Mouse (Mus musculus): Measurements from ENCODE around the gene Olfr961. TPM values are rescaled to one million over a fixed set of nuclear protein-coding genes. Genes with fewer than 3 reads are reported as not detected.

The Olfr961 gene
- not detected in 2 replicates for polyA plus RNA-seq (2012; rRNA removed)

DNA sequence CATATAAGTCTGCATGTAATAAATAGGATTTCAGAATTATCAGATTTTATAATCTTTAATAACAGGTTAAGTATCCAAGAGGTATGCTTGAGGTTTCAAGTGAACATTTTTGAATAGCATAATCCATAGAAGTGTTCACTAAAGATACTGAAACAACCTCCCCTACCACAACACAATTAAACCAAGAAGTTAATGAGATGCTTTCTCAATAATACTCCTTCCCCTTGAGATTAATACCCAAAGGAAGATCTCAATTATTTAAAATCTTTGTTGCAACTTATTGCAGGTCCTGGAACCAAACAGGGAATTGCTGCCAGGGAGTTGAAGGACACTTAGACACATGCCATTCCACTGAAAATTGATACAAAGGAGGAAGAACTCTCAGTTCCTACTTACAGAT lies at the start of gene Olfr961:
Gene Olfr961 (plus strand): TSS at position 301 of the 400 bp plus-strand sequence.
- no peak for DNase-seq (ENCODE audit: low spot score)

DNA sequence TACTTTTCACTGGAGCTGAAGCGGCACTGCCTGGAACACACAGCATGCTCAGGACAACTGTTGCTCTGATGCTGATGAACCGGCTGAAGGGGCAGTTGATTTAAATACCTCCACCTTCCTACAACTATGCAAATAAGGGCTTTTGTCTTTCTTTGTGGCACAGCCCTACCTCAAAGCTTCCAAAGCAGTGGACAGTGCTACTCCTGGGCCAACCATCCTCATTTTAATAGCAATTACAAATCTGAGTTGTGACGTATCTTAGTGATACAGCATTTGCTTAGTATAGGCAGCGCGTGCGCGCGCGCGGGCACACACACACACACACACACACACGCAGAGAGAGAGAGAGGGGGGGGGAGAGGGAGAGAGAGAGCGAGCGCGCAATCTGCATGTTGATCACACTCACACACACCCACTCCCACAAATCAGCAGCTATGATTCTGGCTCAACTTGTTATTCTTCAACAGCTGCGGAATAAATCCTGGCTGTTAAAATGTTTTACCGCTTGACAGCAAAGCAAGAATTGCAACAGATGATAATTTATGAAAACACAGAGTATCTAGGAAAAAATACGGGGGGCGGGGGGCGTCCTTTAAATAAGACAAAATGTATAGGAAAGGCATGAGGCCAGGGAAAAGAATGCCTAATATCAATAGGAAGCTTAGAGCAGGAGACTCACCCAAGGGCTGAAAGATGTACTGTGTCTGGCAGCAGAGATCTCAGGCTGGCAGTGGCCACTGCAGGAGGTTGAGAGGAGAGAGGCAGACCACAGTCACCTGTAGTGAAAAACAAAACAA lies 42.2 kb upstream of the Olfr961 start:
- no peak for DNase-seq (ENCODE audit: low spot score)

DNA sequence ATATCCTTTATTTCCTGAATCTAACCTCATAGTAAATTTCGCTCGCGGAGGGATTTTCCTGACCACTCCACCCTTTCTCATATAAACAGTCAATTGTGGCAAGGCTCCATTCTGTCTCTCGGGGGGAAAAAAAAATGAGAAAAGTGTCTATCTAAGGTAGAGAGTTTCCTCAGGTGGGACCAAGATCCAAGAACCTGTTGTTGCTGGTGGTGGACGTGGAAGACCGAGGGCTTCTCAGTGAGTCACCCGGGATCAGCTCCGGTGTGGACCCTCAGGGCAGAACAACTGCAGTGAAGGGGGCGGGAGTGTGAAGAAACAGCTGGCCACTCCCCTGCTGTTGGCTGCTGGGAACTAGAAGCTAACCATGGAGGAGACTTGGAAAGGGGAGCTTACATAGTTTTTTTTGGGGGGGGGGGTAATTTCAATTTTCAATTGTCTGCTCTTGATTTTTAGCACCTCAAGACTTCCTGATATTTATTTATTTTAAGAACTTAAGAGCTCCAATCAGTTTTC lies 41.5 kb upstream of the Olfr961 start:
- no peak for DNase-seq (ENCODE audit: low spot score)

GRCm38 (mm10) chr9:39603999-39604453 lies 40.9 kb upstream of the Olfr961 start, which contains the start of gene AW551984:
Gene AW551984 (minus strand): TSS chr9:39604403.
- DNase-seq (ENCODE audit: low spot score) = no peak

GRCm38 (mm10) chr9:39608497-39608896 lies 36.4 kb upstream of the Olfr961 start:
- DNase-seq (ENCODE audit: low spot score) = no peak

- DNase-seq (ENCODE audit: low spot score) = no peak
Measured at GRCm38 (mm10) chr9:39610355-39610754, 34.5 kb upstream of the Olfr961 start, which contains the start of gene Olfr148. Gene Olfr148 (plus strand): TSS chr9:39610655.

GRCm38 (mm10) chr9:39611953-39612352 lies 32.9 kb upstream of the Olfr961 start:
- DNase-seq (ENCODE audit: low spot score) = no peak

- no peak for DNase-seq (ENCODE audit: low spot score)
Measured at GRCm38 (mm10) chr9:39621073-39621472, 23.8 kb upstream of the Olfr961 start, which contains the start of gene Olfr960. Gene Olfr960 (plus strand): TSS chr9:39621373.

DNA sequence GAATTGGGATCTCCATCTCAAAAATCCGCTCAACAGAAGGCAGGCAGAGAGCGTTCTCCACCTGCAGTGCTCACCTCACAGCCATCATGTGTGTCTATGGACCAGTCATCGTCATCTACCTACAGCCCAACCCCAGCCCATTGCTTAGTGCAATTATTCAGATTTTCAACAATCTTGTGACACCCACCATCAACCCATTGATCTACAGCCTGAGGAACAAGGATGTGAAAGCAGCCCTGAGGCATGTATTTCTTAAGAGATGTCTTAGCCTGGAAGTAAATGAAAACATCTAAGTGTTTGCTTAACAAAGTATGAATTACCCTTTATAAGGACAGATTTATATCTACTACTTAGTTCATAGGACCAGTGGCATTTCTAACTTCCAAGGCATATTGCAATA lies 21.1 kb upstream of the Olfr961 start:
- no peak for DNase-seq (ENCODE audit: low spot score)

GRCm38 (mm10) chr9:39624711-39625110 lies 20.2 kb upstream of the Olfr961 start:
- no peak for DNase-seq (ENCODE audit: low spot score)

- no peak for DNase-seq (ENCODE audit: low spot score)
Measured at GRCm38 (mm10) chr9:39629069-39629468, 15.8 kb upstream of the Olfr961 start.

DNA sequence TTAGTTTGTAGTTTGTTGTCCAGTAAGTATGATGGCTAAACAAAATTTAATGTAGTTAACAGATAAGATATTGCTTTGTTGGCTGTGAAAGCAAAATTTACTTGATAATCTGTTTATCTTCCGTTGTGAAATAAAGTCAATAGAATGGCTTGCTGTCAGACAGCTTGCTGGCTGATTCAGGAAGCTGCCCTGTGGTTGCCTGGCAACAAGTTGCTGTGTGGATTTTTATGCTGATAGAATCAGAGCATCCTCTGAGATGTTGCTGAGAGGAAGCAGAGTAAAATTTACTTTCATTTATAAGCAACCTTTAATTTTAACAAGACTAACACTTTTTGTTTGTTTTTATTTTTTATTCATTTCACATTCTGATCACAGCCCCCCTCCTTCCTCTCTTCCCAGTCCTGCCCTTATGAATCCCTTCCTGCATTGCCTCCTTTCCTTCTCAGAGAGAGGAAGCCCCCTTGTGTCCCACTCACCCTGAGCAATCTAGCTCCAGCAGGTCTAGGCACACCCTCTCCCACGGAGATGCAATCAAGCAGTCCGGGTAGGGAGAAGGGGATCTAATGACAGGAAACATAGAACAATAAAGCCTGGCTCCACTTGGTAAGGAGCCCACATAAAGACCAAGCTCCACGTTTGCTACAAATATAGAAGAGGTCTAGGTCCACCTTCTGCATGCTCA lies 10.8 kb upstream of the Olfr961 start:
- DNase-seq (ENCODE audit: low spot score) = no peak

- no peak for DNase-seq (ENCODE audit: low spot score)
Measured at GRCm38 (mm10) chr9:39647382-39647781, 2.5 kb downstream of the Olfr961 start.

- DNase-seq (ENCODE audit: low spot score) = no peak
Measured at GRCm38 (mm10) chr9:39654756-39655396, 10.0 kb downstream of the Olfr961 start.

GRCm38 (mm10) chr9:39666905-39667304 lies 22.0 kb downstream of the Olfr961 start, which contains the start of gene Olfr963:
Gene Olfr963 (plus strand): TSS chr9:39667205.
- DNase-seq (ENCODE audit: low spot score) = no peak

GRCm38 (mm10) chr9:39669723-39670122 lies 24.8 kb downstream of the Olfr961 start:
- DNase-seq (ENCODE audit: low spot score) = no peak

GRCm38 (mm10) chr9:39674820-39675219 lies 29.9 kb downstream of the Olfr961 start:
- no peak for DNase-seq (ENCODE audit: low spot score)

GRCm38 (mm10) chr9:39678557-39678956 lies 33.7 kb downstream of the Olfr961 start:
- no peak for DNase-seq (ENCODE audit: low spot score)

GRCm38 (mm10) chr9:39679280-39679679 lies 34.4 kb downstream of the Olfr961 start:
- DNase-seq (ENCODE audit: low spot score) = no peak
